Mouse (Mus musculus): ENCODE results near the gene Ctnnbl1.

The Ctnnbl1 gene

GRCm38 (mm10) chr2:157873691-157874090 lies 136.5 kb downstream of the Ctnnbl1 start:
- no peak for DNase-seq (ENCODE audit: low read depth, low spot score)

DNA sequence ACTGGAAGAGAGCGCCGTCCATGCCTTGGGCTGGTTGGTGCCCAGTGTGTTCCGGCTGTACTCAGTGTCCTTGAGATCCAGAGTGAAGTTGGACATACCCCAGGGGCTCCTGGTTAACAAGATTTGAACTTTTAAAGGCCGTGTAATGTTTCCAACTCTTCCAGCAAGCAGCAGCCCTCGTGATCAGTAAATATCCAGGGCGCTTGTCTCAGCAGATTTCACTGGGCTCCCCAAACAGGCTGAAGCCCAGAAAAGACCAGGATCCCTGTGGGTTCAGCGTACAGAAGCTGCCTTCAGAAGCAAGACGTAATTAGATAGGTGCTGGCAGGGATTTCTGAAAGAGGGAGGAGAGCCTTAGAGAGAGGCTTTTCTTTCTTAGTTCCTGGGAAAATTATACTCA lies 137.9 kb downstream of the Ctnnbl1 start:
- DNase-seq (ENCODE audit: low read depth, low spot score): no peak

GRCm38 (mm10) chr2:157877394-157877793 lies 140.2 kb downstream of the Ctnnbl1 start:
- DNase-seq (ENCODE audit: low read depth, low spot score): no peak

DNA sequence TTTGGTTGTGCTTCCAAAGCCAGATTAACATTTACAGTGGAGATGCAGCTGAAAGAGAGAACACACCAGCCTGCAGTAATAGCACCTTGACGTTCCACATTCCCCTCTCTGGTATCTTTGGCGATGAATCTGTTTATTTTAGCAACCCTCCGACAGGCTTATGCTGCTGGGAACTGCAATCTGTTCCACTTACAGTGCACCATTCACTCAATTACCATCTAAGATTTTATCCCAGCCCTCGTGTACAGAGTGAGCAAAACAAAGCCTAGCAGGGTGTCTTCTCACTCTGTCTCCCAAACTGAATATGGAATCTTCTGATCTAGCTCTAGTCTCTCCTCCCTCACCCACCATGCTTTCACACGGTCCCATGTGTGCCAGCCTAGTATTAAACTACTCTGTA lies 140.8 kb downstream of the Ctnnbl1 start:
- DNase-seq (ENCODE audit: low read depth, low spot score): no peak

GRCm38 (mm10) chr2:157881939-157882338 lies 144.7 kb downstream of the Ctnnbl1 start:
- no peak for DNase-seq (ENCODE audit: low read depth, low spot score)

- DNase-seq (ENCODE audit: low read depth, low spot score): no peak
Measured at GRCm38 (mm10) chr2:157887275-157888025, 150.2 kb downstream of the Ctnnbl1 start.

DNA sequence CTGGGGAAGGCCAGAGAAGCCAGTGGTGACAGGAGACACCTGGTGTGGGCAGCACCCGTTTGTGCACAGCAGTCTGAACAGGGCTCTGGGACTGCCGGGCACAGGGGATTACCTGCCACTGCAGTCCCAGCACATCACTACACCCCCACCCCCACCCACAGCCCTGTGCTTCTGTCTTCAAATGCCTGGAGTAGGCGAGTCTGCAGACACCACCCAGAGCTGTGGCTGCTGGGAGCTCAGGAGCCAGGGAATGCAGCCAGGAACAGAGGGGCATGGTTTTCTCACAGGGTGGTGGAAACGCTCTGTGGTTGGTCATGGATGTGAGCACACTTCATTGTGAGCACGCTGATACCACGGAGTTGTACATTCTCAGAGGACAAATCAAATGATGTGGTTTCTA lies 154.0 kb downstream of the Ctnnbl1 start:
- DNase-seq (ENCODE audit: low read depth, low spot score): no peak

DNA sequence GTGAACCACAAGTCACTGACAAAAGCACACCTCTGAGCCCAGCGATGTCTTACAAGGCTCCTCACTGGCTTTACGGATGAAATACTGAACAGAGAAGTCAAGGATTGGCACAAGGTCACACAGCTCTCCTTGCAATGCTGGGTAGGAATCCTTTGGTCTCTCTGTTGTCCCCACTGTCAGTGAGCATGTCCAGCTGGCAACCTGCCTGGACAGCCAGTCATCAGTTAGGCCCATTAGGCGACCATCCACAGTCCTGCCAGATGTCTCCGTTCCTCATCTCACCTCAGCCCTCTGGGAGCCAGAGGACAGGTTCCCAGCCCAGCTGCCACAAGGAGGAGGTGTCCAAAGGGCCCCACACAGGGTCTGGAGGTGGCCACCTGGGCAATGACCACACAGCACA lies 159.9 kb downstream of the Ctnnbl1 start:
- no peak for DNase-seq (ENCODE audit: low read depth, low spot score)

- DNase-seq (ENCODE audit: low read depth, low spot score): peak; percentile 77
Measured at GRCm38 (mm10) chr2:157913204-157913636, 176.0 kb downstream of the Ctnnbl1 start.

- no peak for DNase-seq (ENCODE audit: low read depth, low spot score)
Measured at GRCm38 (mm10) chr2:157913705-157914104, 176.5 kb downstream of the Ctnnbl1 start.

GRCm38 (mm10) chr2:157914105-157914764 lies 177.0 kb downstream of the Ctnnbl1 start, which contains the start of gene Vstm2l:
Gene Vstm2l (plus strand): TSS chr2:157914653.
- no peak for DNase-seq (ENCODE audit: low read depth, low spot score)

DNA sequence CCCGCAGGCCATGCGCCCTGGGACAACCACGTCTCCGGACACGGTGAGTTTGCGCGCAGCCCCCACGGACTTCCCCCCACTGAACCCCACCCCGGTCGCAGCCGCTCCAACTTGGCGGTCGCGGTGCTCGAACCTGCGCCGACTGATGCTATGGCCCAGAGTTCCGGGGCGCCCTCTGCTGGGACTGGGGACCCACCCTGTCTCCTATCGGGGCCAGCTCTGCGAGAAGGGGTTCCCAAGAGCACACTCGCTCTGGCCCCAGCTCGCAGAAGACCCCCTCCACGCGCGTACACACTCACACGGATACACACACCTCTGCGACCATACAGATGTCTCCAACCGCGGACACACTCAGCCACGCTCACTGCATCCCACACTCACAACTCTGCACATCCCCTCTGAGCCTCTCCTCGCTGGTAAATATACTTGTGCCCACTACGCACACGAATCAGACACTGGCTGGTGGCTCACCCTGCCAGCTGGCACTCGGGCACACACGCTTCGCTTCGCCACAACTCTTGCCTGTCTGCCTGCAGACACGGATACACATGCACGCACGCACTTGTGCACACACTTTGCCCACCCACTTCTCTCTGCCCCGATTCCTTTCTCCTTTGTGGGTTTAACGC lies 177.8 kb downstream of the Ctnnbl1 start:
- DNase-seq (ENCODE audit: low read depth, low spot score): no peak

DNA sequence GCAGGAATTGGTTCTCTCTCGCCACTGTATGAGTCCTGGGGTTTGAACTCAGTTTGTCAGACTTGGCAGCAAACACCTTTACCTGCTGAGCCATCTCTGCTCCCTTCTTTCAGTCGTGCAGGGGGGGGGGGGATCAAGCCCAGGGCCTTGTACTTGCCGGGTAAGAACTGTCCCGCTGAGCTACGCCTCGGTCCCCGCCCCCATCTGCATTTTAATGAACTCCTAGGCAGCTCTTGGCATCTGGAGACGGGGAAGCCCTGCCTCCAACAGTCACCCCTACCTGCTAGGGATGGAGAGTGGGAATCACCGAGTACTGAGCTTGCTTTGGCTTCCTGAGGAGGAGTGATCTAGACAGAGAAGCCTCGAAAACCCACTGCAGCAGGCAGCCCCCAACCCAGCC lies 181.3 kb downstream of the Ctnnbl1 start:
- DNase-seq (ENCODE audit: low read depth, low spot score): no peak

DNA sequence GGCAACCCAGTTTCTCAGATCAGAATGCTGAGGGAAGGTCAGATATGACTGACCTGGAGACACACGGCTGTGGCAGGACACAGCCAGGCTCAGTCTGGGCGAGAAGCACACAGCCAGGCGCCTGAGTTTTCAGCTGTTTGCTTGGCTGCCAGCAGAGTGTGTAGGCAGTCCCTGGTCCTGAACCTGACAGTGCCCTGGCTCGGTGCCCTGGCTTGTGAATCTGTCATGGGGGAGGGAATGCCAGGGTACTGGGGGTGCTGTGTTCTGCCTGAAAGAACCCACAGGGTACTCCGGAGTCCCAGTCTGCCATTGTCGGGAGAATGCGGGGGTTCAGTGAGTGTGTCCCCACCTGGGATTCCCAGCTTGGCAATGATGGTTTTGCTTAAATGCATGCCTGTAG lies 184.3 kb downstream of the Ctnnbl1 start:
- no peak for DNase-seq (ENCODE audit: low read depth, low spot score)

DNA sequence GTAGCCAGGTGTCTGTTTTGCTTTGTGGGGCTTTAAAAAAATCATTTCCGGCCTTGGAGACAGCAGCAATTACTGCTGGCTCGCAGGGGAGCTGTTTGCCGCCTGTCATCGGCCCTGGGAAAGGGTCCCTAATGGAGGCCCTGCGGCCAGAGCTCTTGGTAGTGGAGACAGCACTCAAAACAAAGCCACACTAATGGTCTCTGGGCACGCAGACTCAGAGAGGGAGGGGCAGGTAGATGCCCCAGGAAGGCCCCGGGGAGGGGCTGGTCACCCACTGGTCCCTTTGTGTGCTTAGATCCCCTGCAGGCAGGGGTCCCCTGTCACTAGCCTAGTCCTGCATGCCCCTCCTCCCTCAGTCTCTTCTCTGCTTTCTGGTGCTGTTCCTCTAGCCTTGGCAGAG lies 186.2 kb downstream of the Ctnnbl1 start:
- DNase-seq (ENCODE audit: low read depth, low spot score): no peak

DNA sequence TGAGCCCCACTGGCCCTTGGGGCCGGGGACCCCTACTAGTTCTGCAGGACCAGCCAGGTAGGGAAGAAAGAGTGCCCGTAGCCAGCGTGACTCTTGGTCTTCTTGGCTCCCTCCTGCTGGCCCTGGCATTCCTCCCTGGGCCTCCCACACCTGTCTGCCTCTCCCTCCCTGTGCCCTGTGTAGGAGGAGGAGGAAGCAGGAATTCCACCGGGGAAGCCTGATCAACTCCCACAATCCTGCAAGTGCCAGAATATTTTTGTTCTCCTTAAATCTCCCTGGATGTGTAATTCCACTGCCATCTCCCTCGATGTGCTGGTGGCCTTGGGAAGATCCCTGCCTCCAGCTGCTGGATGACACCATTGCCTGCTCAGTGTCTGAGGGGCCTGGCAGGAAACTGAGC lies 187.3 kb downstream of the Ctnnbl1 start:
- no peak for DNase-seq (ENCODE audit: low read depth, low spot score)

DNA sequence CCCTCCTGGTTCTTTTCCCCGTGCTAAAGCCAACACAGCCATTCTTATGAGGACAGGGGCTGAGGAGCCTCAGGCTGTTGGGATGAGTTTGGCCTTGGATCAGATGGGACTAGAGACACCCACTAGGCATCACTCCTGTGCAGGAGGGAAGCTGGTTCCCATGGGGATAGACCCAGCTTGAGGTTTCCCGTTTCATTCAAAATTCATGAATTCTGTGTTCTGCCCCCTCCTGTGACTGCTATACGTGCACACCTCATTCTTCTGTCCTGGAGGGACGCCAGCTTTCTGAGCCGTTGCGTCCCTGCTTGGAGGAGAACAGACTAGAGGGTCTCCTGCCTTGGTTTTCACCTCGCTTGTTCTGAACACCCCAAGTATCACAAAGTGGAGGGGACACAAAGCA lies 189.3 kb downstream of the Ctnnbl1 start:
- DNase-seq (ENCODE audit: low read depth, low spot score): no peak

GRCm38 (mm10) chr2:157926927-157927326 lies 189.7 kb downstream of the Ctnnbl1 start:
- DNase-seq (ENCODE audit: low read depth, low spot score): no peak

DNA sequence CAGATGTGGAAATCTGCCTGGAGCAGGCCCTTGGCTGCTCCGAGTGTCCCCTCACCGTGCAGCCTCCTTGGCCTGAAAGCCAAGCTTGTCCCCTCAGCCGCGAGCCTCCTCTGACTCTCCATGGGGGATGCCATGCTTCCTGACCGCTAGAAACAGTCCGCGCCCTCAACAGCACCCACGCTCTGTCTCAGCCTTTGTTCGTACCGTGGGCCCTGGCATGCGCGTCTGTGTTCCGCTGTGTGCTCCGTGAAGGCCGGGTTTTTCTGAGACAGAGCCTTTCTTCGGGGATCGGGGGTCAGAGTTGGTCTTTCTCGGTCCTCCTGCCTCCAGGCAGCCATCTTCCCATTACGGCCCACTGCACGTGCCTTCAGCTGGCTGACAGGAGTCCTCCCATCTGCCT lies 190.2 kb downstream of the Ctnnbl1 start:
- DNase-seq (ENCODE audit: low read depth, low spot score): no peak

- DNase-seq (ENCODE audit: low read depth, low spot score): no peak
Measured at GRCm38 (mm10) chr2:157927815-157928214, 190.6 kb downstream of the Ctnnbl1 start.

DNA sequence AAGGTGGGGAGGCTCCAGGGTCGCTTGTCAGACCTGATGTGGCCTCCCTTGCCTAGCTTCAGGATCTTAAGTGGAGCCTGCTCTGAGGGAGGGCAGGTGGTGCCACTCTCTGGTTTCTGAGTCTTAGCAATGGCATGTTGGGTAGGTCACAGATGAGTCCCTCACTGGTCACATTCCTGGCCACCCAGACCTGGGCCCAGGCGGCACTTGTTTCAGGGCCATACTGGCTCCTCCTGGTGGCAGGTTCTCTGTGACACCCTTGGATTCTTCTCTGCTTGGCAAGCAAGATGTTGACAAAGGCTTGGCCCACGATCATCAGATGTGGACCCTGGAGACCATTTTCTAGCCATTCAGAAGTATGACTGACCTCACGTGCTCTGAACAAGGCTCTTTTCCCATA lies 195.5 kb downstream of the Ctnnbl1 start:
- DNase-seq (ENCODE audit: low read depth, low spot score): peak; percentile 10

DNA sequence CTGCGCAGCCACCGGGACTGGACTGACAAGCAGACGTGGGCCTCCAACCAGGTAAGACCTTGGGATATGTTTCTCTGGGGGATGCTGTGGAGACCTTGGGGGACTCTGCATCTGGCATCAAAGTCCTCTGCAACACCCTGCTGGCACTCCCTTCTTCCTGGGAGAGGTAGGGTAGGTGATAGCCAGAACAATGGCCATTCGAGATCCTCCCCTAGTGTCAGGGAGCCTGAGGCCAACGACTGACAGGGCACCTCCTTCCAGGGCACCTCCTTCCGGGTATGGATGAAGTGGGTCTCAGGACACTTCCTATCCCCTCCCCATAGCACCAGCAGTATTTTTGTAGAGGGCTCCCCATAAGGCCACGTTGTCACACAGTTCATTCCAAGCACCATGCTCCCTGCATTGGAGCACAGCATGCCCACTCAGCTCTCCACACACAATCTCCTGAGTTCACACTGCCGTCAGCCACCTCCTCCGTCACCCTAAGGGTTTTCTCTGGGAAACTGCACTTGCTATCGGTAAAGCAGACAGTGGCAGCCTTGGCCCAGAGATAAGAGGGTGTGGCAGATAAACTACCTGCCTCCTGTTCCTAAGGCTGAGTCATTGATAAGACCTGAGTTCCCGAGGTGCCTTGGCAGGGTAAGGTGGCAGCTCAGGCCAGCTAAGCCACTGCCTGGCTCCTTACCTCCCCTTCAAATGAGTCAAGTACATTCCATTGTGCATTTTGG lies 198.4 kb downstream of the Ctnnbl1 start:
- no peak for DNase-seq (ENCODE audit: low read depth, low spot score)
